Mouse (Mus musculus) small intestine, adult 2 months (tissue): ENCODE measurements around the gene Atp6v0a4.

Experiments used
- CTCF ChIP-seq: fragments of 200-500 bp; IDR thresholded peaks from 2 replicates; pipeline ENCODE4 v1.5.1; 2012; ENCODE audit warnings: low read depth, mild to moderate bottlenecking, control low read depth, inconsistent platforms, low read length, moderate library complexity, mixed read lengths; ENCODE audit not compliant: insufficient replicate concordance, insufficient read length; ENCODE audit errors: extremely low read depth
- POLR2A ChIP-seq: fragments of 200-500 bp; IDR thresholded peaks from 2 replicates; pipeline ENCODE4 v1.6.1; 2012; ENCODE audit warnings: low read depth, mild to moderate bottlenecking, control low read depth, inconsistent platforms, low read length, moderate library complexity

- TF ChIP-seq CTCF (no peak), POLR2A (no peak)
These were observed 44.0 kb downstream of the Atp6v0a4 start for GRCm38 (mm10) chr6:38080364-38080763.
